Mouse (Mus musculus) hindbrain, embryonic 11.5 days (tissue): ENCODE data around the gene Glyat. TPM values are rescaled to one million over a fixed set of nuclear protein-coding genes. Genes with fewer than 3 reads are reported as not detected.

Experiments used
- polyA plus RNA-seq: library from polyadenylated mRNA; unstranded; fragments of >200 nt; fragmentation: Nextera tagmentation; extraction: Ambion mirVana; gene quantifications from 2 replicates; pipeline ENCODE4 v1.2.1, GENCODE M21; 2014

The Glyat gene
- polyA plus RNA-seq, 1 experiment from 2014 or later: not detected

Other genes with a start within 250 kb of the Glyat start
- gene Olfr1440, start 246.0 kb upstream of the Glyat start, polyA plus RNA-seq: not detected in 2 replicates
- not detected in 2 replicates for gene Olfr1441, start 215.9 kb upstream of the Glyat start, polyA plus RNA-seq
- gene Pfpl, start 205.4 kb upstream of the Glyat start, polyA plus RNA-seq: not detected in 2 replicates
- 0.60 and 1.0 TPM in 2 replicates for gene Mpeg1, start 172.5 kb upstream of the Glyat start, polyA plus RNA-seq
- 55.4 and 66.1 TPM in 2 replicates for gene Dtx4, start 131.9 kb upstream of the Glyat start, polyA plus RNA-seq
- 22.1 and 26.3 TPM in 2 replicates for gene Fam111a, start 87.6 kb upstream of the Glyat start, polyA plus RNA-seq
- gene Gm4952, start 33.3 kb upstream of the Glyat start, polyA plus RNA-seq: not detected in 2 replicates
- gene Olfr1442, start 37.1 kb downstream of the Glyat start, polyA plus RNA-seq: not detected in 2 replicates
- gene Olfr1443, start 44.8 kb downstream of the Glyat start, polyA plus RNA-seq: not detected in 2 replicates
- gene Keg1, start 62.5 kb downstream of the Glyat start, polyA plus RNA-seq: not detected in 2 replicates
- gene Cntf, start 132.3 kb downstream of the Glyat start, polyA plus RNA-seq: 1.1 and 1.2 TPM in 2 replicates
- 12.2 and 15.8 TPM in 2 replicates for gene Zfp91, start 162.8 kb downstream of the Glyat start, polyA plus RNA-seq
- gene Lpxn, start 162.9 kb downstream of the Glyat start, polyA plus RNA-seq: 1.4 TPM in 2 replicates
- gene Gm5244, start 213.4 kb downstream of the Glyat start, polyA plus RNA-seq: not detected in 2 replicates
- not detected in 2 replicates for gene Olfr1444, start 224.0 kb downstream of the Glyat start, polyA plus RNA-seq